Mouse (Mus musculus) heart, embryonic 11.5 days (tissue): Measurements from ENCODE around the gene St3gal6. TPM values are rescaled to one million over a fixed set of nuclear protein-coding genes. Genes with fewer than 3 reads are reported as not detected.
A peak's percentile ranks its signal among the peaks of the same experiment; 100 is the strongest.

Experiments
- ATAC-seq: fragments of 200-750 bp; cut with Nextera tagmentation; replicated peaks from 2 replicates; pipeline ENCODE4 v1.8.0; 2017; ENCODE audit warnings: moderate library complexity; ENCODE audit not compliant: insufficient number of reproducible peaks, low FRiP score, low TSS enrichment
- H3K27ac ChIP-seq: fragments of 300-500 bp; sonication (generic); 2 replicates; pipeline ENCODE4 v1.5.1; 2014; ENCODE audit warnings: mild to moderate bottlenecking, low read depth, low read length
- H3K27me3 ChIP-seq: fragments of 300-500 bp; sonication (generic); 2 replicates; pipeline ENCODE4 v1.6.1; 2014; ENCODE audit warnings: mild to moderate bottlenecking, low read length, mixed read lengths; ENCODE audit not compliant: control insufficient read depth, insufficient read depth
- H3K36me3 ChIP-seq: fragments of 300-500 bp; sonication (generic); 2 replicates; pipeline ENCODE4 v1.6.1; 2014; ENCODE audit warnings: mild to moderate bottlenecking, low read length, moderate library complexity, mixed read lengths; ENCODE audit not compliant: control insufficient read depth, insufficient read depth
- H3K4me1 ChIP-seq: fragments of 300-500 bp; sonication (generic); 2 replicates; pipeline ENCODE4 v1.6.1; 2014; ENCODE audit warnings: low read length; ENCODE audit not compliant: control insufficient read depth, insufficient read depth
- H3K4me2 ChIP-seq: fragments of 300-500 bp; sonication (generic); 2 replicates; pipeline ENCODE4 v1.6.1; 2014; ENCODE audit warnings: mild to moderate bottlenecking, moderate library complexity
- H3K4me3 ChIP-seq: fragments of 300-500 bp; sonication (generic); 2 replicates; pipeline ENCODE4 v1.5.1; 2014; ENCODE audit warnings: low read depth, low read length
- H3K9ac ChIP-seq: fragments of 300-500 bp; sonication (generic); 2 replicates; pipeline ENCODE4 v1.6.1; 2014; ENCODE audit warnings: mild to moderate bottlenecking, low read depth, low read length, moderate library complexity
- H3K9me3 ChIP-seq: fragments of 300-500 bp; sonication (generic); replicated peaks from 2 replicates; pipeline ENCODE4 v1.6.1; 2016; ENCODE audit warnings: low read length; ENCODE audit not compliant: control insufficient read depth
- WGBS: fragments of 180-500 bp; shearing (Covaris S2); extraction: QIAGEN DNeasy Blood & Tissue Kit; methylation state at CpG from one replicate; pipeline ENCODE4 v1.1.7; 2014; ENCODE audit not compliant: insufficient replicate concordance; 5-methylcytosine and 5-hydroxymethylcytosine counted together
- polyA plus RNA-seq: library from polyadenylated mRNA; unstranded; fragments of >200 nt; fragmentation: Nextera tagmentation; extraction: Ambion mirVana; gene quantifications from 2 replicates; pipeline ENCODE4 v1.2.1, GENCODE M21; 2014

The St3gal6 gene
- polyA plus RNA-seq, result 17.1 and 17.7 TPM in 2 replicates

GRCm38 (mm10) chr16:58523972-58524850, at the start of gene St3gal6:
Gene St3gal6 (minus strand): TSS chr16:58524243.
- 0 out of 2 replicates have a peak, but pooled peaks cover 13% of the 10 kb centered on the region for H3K4me1 ChIP-seq
- peak within 1 kb of the TSS; percentile 83 for H3K4me3 ChIP-seq
- H3K9ac ChIP-seq, result peak within 1 kb of the TSS; percentile 92
- H3K36me3 ChIP-seq, result no peaks in the 10 kb centered on the region
- H3K27me3 ChIP-seq, result no peaks in the 10 kb centered on the region
- ATAC-seq, result no peak
- H3K27ac ChIP-seq, result peak within 1 kb of the TSS; percentile 83
- no peaks in the 10 kb centered on the region for H3K9me3 ChIP-seq
- H3K4me2 ChIP-seq, result peak within 1 kb of the TSS; percentile 73
- WGBS, result 76% methylated on average over 12 of the region's 12 CpGs

- H3K4me1 ChIP-seq, result no peaks in the 10 kb centered on the region; the same call in 1 of the 2 replicates
- ATAC-seq, result no peak
- H3K4me2 ChIP-seq, result no peak overlapping the region
- H3K27me3 ChIP-seq, result no peaks in the 10 kb centered on the region
- H3K9me3 ChIP-seq, result no peaks in the 10 kb centered on the region
- no peak overlapping the region for H3K9ac ChIP-seq
- no peaks in the 10 kb centered on the region for H3K36me3 ChIP-seq
- H3K4me3 ChIP-seq, result no peak overlapping the region
- H3K27ac ChIP-seq, result no peak overlapping the region
Measured at GRCm38 (mm10) chr16:58570694-58571264, 46.7 kb upstream of the St3gal6 start.

- H3K9ac ChIP-seq, result no peak overlapping the region
- no peaks in the 10 kb centered on the region for H3K4me1 ChIP-seq
- no peak overlapping the region for H3K4me3 ChIP-seq
- no peak overlapping the region for H3K4me2 ChIP-seq
- H3K36me3 ChIP-seq, result no peaks in the 10 kb centered on the region
- no peak overlapping the region for H3K27ac ChIP-seq
- no peak for ATAC-seq
- no peaks in the 10 kb centered on the region for H3K27me3 ChIP-seq
- WGBS, result 63% methylated on average over 2 of the region's 2 CpGs
- no peaks in the 10 kb centered on the region for H3K9me3 ChIP-seq
Measured at GRCm38 (mm10) chr16:58561196-58561595, 37.2 kb upstream of the St3gal6 start.

- Histone ChIP-seq H3K4me1 (no peaks in the 10 kb centered on the region), H3K27me3 (no peaks in the 10 kb centered on the region), H3K36me3 (no peaks in the 10 kb centered on the region), H3K4me2 (no peak overlapping the region), H3K27ac (no peak overlapping the region), H3K9ac (no peak overlapping the region), H3K9me3 (no peaks in the 10 kb centered on the region), H3K4me3 (no peak overlapping the region)
- ATAC-seq, result no peak
- WGBS, result 78% methylated on average over 4 of the region's 4 CpGs
Measured at GRCm38 (mm10) chr16:58556067-58556830, 32.2 kb upstream of the St3gal6 start.

- H3K4me2 ChIP-seq, result no peak overlapping the region
- H3K4me3 ChIP-seq, result no peak overlapping the region
- WGBS, result 55% methylated on average over 1 of the region's 1 CpGs
- H3K9ac ChIP-seq, result no peak overlapping the region
- no peak overlapping the region for H3K27ac ChIP-seq
- no peaks in the 10 kb centered on the region for H3K9me3 ChIP-seq
- H3K4me1 ChIP-seq, result no peaks in the 10 kb centered on the region
- no peaks in the 10 kb centered on the region for H3K36me3 ChIP-seq
- no peaks in the 10 kb centered on the region for H3K27me3 ChIP-seq
- no peak for ATAC-seq
Measured at GRCm38 (mm10) chr16:58554673-58555072, 30.6 kb upstream of the St3gal6 start.

GRCm38 (mm10) chr16:58548042-58548441, 24.0 kb upstream of the St3gal6 start:
- no peak overlapping the region for H3K4me2 ChIP-seq
- no peaks in the 10 kb centered on the region for H3K36me3 ChIP-seq
- no peak overlapping the region for H3K4me3 ChIP-seq
- no peaks in the 10 kb centered on the region for H3K4me1 ChIP-seq
- H3K9me3 ChIP-seq, result no peaks in the 10 kb centered on the region
- no peak overlapping the region for H3K9ac ChIP-seq
- WGBS, result 41% methylated on average over 2 of the region's 2 CpGs
- H3K27me3 ChIP-seq, result no peaks in the 10 kb centered on the region
- H3K27ac ChIP-seq, result no peak overlapping the region
- ATAC-seq, result no peak

- H3K9ac ChIP-seq, result no peak overlapping the region
- ATAC-seq, result no peak
- H3K9me3 ChIP-seq, result no peaks in the 10 kb centered on the region
- H3K4me3 ChIP-seq, result no peak overlapping the region
- H3K36me3 ChIP-seq, result no peaks in the 10 kb centered on the region
- 0 out of 2 replicates have a peak, but pooled peaks cover 2% of the 10 kb centered on the region for H3K4me1 ChIP-seq
- no peak overlapping the region for H3K4me2 ChIP-seq
- 59% methylated on average over 1 of the region's 1 CpGs for WGBS
- H3K27ac ChIP-seq, result no peak overlapping the region
- no peaks in the 10 kb centered on the region for H3K27me3 ChIP-seq
Measured at GRCm38 (mm10) chr16:58546128-58546527, 22.1 kb upstream of the St3gal6 start.

GRCm38 (mm10) chr16:58539490-58539889, 15.4 kb upstream of the St3gal6 start:
- Histone ChIP-seq H3K4me1 (peaks cover 11% of the 10 kb centered on the region), H3K27me3 (no peaks in the 10 kb centered on the region), H3K9me3 (no peaks in the 10 kb centered on the region), H3K4me3 (no peak overlapping the region), H3K27ac (no peak overlapping the region; the same call in 1 of the 2 replicates), H3K36me3 (no peaks in the 10 kb centered on the region), H3K9ac (no peak overlapping the region), H3K4me2 (no peak overlapping the region)
- no peak for ATAC-seq
- 70% methylated on average over 1 of the region's 1 CpGs for WGBS
